Mouse (Mus musculus): ENCODE data around the gene Atp10b.
"Not testable (repeated sequence)": the region's sequence is repeated elsewhere in the genome, so short reads cannot be mapped to it uniquely, and the experiment has no call there.

Gene Atp10b

GRCm38 (mm10) chr11:43149577-43149976, at the start of gene Atp10b:
TSS of gene Atp10b (plus strand) at chr11:43149877.
- in situ Hi-C loops (cut with MboI; ENCODE audit: low sequenced_read_pairs), result no loop called here

- in situ Hi-C loops (cut with MboI; ENCODE audit: low sequenced_read_pairs), result no loop called here
Measured at GRCm38 (mm10) chr11:43101357-43101756, 48.3 kb upstream of the Atp10b start.

- in situ Hi-C loops (cut with MboI; ENCODE audit: low sequenced_read_pairs), result no loop called here
Measured at GRCm38 (mm10) chr11:43125908-43126477, 23.7 kb upstream of the Atp10b start.

DNA sequence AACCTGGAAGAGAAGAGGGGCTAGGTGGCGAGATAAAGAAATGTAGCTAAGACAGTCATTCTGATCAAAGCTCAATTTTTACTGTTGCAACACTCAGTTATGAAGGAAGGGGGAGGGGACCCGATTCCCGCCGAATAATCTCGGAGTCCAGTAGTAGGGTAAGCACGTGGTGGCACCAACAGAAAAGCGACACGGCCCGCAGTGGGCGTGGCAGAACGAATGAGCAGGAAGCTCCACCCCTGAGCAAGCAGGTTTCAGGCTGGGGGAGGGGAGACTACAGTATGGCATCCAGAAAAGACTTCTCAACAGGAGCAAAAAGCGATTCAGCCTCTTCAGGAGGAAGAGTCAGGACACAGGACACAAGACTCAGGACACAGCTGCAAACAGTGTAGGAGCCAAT, 23.1 kb upstream of the Atp10b start:
- in situ Hi-C loops (cut with MboI; ENCODE audit: low sequenced_read_pairs), result not testable (repeated sequence)

GRCm38 (mm10) chr11:43141296-43141695, 8.4 kb upstream of the Atp10b start:
- in situ Hi-C loops (cut with MboI; ENCODE audit: low sequenced_read_pairs), result no loop called here

GRCm38 (mm10) chr11:43142811-43143210, 6.9 kb upstream of the Atp10b start:
- in situ Hi-C loops (cut with MboI; ENCODE audit: low sequenced_read_pairs), result no loop called here

DNA sequence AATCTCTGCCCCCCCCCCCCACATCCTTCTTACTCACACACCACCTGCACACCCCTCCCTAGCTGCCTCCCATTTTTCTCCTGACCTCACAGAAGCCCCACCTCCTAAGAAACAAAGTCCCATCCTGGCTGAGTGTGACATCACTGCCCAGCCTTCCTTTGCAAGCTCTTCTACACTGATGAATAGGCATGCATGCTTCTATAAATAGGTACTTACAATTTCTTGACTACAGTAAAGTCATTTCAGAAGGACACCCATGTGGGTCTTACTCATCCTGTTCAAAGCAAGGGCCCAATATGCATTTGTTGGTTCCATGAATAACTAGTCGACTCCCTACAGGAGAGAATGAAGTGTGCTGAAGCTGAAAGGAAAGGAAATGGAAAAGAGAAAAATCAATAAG, 5.5 kb upstream of the Atp10b start:
- in situ Hi-C loops (cut with MboI; ENCODE audit: low sequenced_read_pairs), result no loop called here

GRCm38 (mm10) chr11:43144882-43145281, 4.8 kb upstream of the Atp10b start:
- in situ Hi-C loops (cut with MboI; ENCODE audit: low sequenced_read_pairs), result not testable (repeated sequence)

- in situ Hi-C loops (cut with MboI; ENCODE audit: low sequenced_read_pairs), result no loop called here
Measured at GRCm38 (mm10) chr11:43147380-43147779, 2.3 kb upstream of the Atp10b start.

- in situ Hi-C loops (cut with MboI; ENCODE audit: low sequenced_read_pairs), result no loop called here
Measured at GRCm38 (mm10) chr11:43148341-43148740, 1.3 kb upstream of the Atp10b start.

DNA sequence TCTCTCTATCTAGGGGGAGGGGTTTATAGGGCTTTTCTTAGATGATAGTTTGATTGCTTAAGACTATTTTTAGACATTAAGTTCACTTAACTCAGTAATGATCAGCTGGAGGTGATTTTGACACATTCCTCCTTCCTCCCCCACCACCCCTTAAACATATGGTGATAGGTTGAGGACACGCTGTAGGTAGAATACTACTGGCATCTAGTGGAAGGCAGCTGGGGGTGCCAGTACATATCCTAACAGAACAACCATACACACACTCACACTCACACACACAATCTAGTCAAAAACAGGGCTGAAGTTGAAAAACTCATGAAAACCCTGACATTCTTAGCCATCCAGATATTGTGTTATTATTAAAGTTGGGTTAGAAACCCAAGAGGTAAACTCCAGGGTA, 5.3 kb downstream of the Atp10b start:
- in situ Hi-C loops (cut with MboI; ENCODE audit: low sequenced_read_pairs), result no loop called here

GRCm38 (mm10) chr11:43155417-43155816, 5.7 kb downstream of the Atp10b start:
- in situ Hi-C loops (cut with MboI; ENCODE audit: low sequenced_read_pairs), result no loop called here

GRCm38 (mm10) chr11:43158814-43159213, 9.1 kb downstream of the Atp10b start:
- in situ Hi-C loops (cut with MboI; ENCODE audit: low sequenced_read_pairs), result no loop called here

DNA sequence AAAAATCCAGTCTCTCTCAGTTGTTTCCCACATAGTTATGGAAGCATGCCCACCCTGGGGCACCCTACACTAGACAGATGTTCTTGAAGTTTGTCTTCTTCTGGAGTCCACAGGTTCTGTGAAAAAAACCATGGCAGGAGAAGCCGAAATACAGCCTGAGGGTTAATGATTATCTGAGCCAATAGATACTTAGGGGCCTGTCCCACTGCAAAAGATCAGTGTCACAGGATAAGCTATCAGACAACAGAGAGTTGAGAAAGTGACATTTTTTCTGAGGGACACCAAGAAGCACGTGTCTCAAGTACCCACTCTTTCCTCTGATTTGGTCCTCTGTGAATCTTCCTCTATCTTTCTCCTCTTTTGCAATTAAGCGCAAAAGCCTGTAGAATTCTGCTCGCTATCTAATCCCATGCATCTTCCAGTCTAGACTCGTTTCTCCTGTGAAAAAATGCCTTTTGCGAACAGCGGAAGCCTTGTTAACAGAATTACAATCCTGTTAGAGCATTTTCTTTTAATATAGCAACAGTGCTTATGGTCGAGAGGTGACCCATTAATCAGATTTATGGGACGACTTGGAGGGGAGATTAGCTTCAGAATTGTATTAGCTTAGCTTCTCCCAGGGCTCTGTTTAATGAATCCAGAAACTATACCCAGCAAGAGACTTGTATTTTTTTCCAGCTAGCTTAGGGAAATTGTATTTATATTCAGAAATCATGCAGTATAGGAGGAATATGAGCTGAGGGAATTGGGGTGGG, 10.7 kb downstream of the Atp10b start:
- in situ Hi-C loops (cut with MboI; ENCODE audit: low sequenced_read_pairs), result no loop called here

- in situ Hi-C loops (cut with MboI; ENCODE audit: low sequenced_read_pairs), result no loop called here
Measured at GRCm38 (mm10) chr11:43170601-43171000, 20.9 kb downstream of the Atp10b start.

DNA sequence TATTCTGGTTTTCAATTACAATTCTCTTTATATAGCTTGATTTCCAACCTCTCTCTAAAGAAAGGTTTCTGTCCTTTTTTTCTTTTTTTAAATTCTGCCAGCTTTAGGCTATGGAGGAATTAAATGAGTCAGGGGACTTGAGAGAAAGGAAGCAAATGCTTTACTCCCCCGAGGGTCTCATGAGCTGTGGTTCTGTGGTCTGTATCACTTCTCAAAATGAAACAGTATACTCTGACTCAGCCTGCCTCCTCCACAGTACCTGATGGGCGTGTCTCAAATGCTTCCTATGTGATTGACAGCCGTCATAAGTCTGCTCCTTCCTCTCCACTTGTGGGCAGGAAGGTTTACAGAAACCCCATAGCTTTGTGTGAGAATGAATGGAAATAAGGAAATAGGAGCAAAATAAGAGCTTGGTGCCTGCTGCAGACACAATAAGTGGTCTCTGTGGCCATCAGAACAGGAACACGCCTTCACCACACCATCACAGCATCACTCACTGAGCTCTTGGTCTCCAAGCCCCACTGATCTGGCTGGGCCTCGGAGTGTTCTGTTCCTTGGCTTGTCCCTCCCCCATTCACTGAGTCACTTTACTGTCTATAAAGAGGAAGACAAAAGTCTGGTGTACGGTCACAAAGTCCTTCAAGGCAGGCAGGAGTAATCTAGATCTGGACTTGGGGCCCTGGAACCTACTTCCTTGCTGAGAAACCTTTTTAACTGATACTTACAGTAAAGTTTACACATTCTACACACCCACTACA, 24.9 kb downstream of the Atp10b start:
- in situ Hi-C loops (cut with MboI; ENCODE audit: low sequenced_read_pairs), result no loop called here

GRCm38 (mm10) chr11:43182401-43182800, 32.7 kb downstream of the Atp10b start:
- in situ Hi-C loops (cut with MboI; ENCODE audit: low sequenced_read_pairs), result no loop called here

DNA sequence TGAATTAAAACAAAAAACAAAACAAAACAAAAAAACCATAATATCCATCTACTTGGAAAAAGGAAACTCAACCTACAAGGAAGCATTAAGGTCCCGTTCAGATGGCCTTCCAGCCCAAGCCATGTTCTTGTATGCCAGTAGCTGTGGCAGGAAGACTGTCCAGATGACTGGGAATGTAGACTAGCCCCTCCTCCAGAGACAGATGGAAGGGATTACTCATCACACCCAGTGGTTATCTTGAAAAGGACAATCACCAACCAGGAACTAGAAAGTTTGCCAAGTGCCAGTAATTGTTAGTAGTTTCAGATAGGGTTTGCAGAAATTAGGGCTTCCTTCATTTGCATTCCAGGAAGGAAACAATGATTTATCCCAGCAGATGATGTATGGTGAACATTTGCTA, 33.1 kb downstream of the Atp10b start:
- in situ Hi-C loops (cut with MboI; ENCODE audit: low sequenced_read_pairs), result no loop called here

DNA sequence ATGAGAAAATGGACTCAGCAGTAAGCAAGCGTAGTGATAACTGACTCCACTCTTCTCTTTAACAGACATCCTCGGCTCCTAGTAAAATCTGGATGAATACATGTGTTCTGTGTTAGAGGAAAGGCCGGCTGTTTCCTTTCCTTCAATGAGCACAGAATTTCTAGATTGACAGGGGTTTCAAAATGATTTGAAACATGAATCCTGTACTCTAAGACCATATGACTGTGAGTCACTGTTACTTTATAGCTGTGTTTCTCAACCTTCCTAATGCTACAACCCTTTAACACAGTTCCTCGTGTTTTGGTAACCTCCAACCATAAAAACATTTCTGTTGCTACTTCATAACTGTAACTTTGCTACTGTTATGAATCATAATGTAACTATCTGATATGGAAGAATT, 33.8 kb downstream of the Atp10b start:
- in situ Hi-C loops (cut with MboI; ENCODE audit: low sequenced_read_pairs), result no loop called here

- in situ Hi-C loops (cut with MboI; ENCODE audit: low sequenced_read_pairs), result no loop called here
Measured at GRCm38 (mm10) chr11:43186291-43186690, 36.6 kb downstream of the Atp10b start.

DNA sequence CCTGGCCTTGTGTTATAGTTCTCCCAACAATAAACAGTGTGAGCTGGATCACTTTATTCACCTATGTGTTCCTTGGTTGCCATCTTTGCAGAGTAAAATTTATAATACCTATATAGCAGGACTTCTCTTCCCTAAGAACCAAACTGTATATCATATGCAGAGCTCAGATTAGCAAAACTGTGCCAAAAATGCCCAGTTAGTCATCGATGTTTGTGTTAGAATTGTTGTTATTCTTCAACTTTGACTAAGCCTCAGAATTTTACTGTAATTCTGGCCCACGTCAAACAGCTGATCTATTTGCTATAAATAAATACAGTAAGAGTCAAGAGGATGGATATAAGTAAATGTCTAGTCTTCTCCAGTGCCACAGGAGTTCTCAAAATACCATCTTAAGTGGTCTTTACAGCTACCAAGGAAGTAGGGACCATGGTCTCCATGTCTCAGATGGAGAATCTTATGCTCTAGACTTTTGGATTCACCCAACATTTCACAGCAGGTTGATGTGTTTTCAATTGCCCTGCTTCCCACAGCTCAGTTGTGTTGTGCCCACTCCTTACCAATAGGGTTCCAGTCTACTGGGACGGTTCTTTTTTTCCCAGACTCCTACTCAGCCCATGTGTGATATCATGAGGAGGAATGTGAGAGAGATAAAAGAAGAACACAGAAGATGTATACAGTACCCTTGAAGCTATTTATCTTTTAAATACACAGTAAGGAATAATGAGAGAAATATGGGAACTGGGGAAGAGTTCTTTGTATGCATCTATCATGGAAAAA, 40.3 kb downstream of the Atp10b start:
- in situ Hi-C loops (cut with MboI; ENCODE audit: low sequenced_read_pairs), result no loop called here

Measured in CH12F3 (cell line).